Mouse (Mus musculus) layer of hippocampus, adult 9-11 months (tissue): Measurements from ENCODE around the gene Dhrs4.

Experiments used
- DNase-seq: peaks from one replicate; pipeline ENCODE4 v3.0.0; 2022

Gene Dhrs4

GRCm38 (mm10) chr14:55478651-55479599 is at the start of gene Dhrs4:
Dhrs4 (plus strand) TSS chr14:55478758.
- peak; percentile 78 for DNase-seq

- no peak for DNase-seq
These were observed 48.3 kb upstream of the Dhrs4 start for GRCm38 (mm10) chr14:55430255-55430654.

- DNase-seq: no peak
These were observed 45.5 kb upstream of the Dhrs4 start for GRCm38 (mm10) chr14:55433052-55433451.

GRCm38 (mm10) chr14:55434825-55435224 is 43.7 kb upstream of the Dhrs4 start:
- no peak for DNase-seq

GRCm38 (mm10) chr14:55437118-55437517 is 41.4 kb upstream of the Dhrs4 start:
- no peak for DNase-seq

GRCm38 (mm10) chr14:55438193-55438784 is 40.3 kb upstream of the Dhrs4 start:
- DNase-seq: peak; percentile 12

- DNase-seq: no peak
These were observed 20.9 kb upstream of the Dhrs4 start for GRCm38 (mm10) chr14:55457693-55458092.

- DNase-seq: peak; percentile 66
These were observed 20.3 kb upstream of the Dhrs4 start for GRCm38 (mm10) chr14:55458273-55458672.

GRCm38 (mm10) chr14:55458761-55459160 is 19.8 kb upstream of the Dhrs4 start:
- DNase-seq: peak; percentile 13

GRCm38 (mm10) chr14:55459796-55460195 is 18.8 kb upstream of the Dhrs4 start:
- DNase-seq: no peak

- peak; percentile 87 for DNase-seq
These were observed 18.3 kb upstream of the Dhrs4 start for GRCm38 (mm10) chr14:55460297-55460696.

GRCm38 (mm10) chr14:55461757-55462156 is 16.8 kb upstream of the Dhrs4 start:
- DNase-seq: no peak

GRCm38 (mm10) chr14:55466481-55466880 is 12.1 kb upstream of the Dhrs4 start:
- DNase-seq: no peak

- no peak for DNase-seq
These were observed 11.4 kb upstream of the Dhrs4 start for GRCm38 (mm10) chr14:55467108-55467507.

GRCm38 (mm10) chr14:55468301-55468741 is 10.2 kb upstream of the Dhrs4 start:
- no peak for DNase-seq

- DNase-seq: no peak
These were observed 9.5 kb upstream of the Dhrs4 start for GRCm38 (mm10) chr14:55469041-55469440.

GRCm38 (mm10) chr14:55469821-55470220 is 8.7 kb upstream of the Dhrs4 start:
- DNase-seq: no peak

- DNase-seq: no peak
These were observed 7.8 kb upstream of the Dhrs4 start for GRCm38 (mm10) chr14:55470806-55471205.

- DNase-seq: no peak
These were observed 2.9 kb upstream of the Dhrs4 start for GRCm38 (mm10) chr14:55475654-55476053.

- DNase-seq: no peak
These were observed 1.1 kb upstream of the Dhrs4 start for GRCm38 (mm10) chr14:55477421-55477820.

GRCm38 (mm10) chr14:55477829-55478228 is 729 bp upstream of the Dhrs4 start:
- DNase-seq: no peak

GRCm38 (mm10) chr14:55479629-55480028 is 1.1 kb downstream of the Dhrs4 start:
- DNase-seq: no peak

GRCm38 (mm10) chr14:55484430-55485085 is 6.0 kb downstream of the Dhrs4 start:
- peak; percentile 61 for DNase-seq

GRCm38 (mm10) chr14:55486836-55487235 is 8.3 kb downstream of the Dhrs4 start:
- DNase-seq: no peak
